Mouse (Mus musculus): ENCODE data around the gene Pop7.

- no peak for TF ChIP-seq CTCF (IDR thresholded peaks at IDR 0.05; ENCODE audit: low read depth)
- no peak for TF ChIP-seq EP300 (IDR thresholded peaks at IDR 0.05; ENCODE audit: low read depth)
Measured at GRCm38 (mm10) chr5:137537461-137537860, 35.1 kb upstream of the Pop7 start.
